Mouse (Mus musculus): ENCODE measurements at regions not wholly inside any gene's neighbourhood (a gene's known extent, or its start where the extent isn't known, plus 50 kb on each side); places are given as distances from the start of the nearest gene placed in this dataset.

DNA sequence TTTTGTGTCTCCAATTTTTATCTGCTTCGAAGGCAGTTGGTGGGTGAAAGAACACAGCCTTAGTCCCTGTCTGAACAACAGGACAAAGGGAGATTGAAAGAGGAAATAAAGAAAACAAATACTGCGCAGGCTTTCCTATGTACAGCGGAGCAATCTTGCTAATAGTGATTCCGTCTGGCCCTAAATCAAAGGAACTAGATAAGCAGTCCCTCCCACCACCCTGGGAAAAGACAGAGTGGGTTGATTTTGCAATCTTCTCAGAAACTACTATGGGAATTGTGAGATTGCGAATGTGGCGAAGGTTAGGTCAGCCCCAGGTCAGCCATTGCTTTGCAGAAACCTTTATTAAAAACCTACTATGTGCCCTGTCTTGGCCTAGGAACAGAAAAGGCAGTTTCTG lies 65.0 kb downstream of the AI429214 start:
- TF ChIP-seq CTCF (IDR thresholded peaks at IDR 0.05; ENCODE audit: low read depth) (no peak), EP300 (IDR thresholded peaks at IDR 0.05; ENCODE audit: low read depth) (no peak)
